Mouse (Mus musculus) kidney, adult 2 months (tissue): ENCODE results near the gene Atat1. TPM values are rescaled to one million over a fixed set of nuclear protein-coding genes. Genes with fewer than 3 reads are reported as not detected.
"Not testable (repeated sequence)": the region's sequence is repeated elsewhere in the genome, so short reads cannot be mapped to it uniquely, and the experiment has no call there.

Source experiments
- DNase-seq: peaks from one replicate; pipeline ENCODE4 v3.0.0; 2021
- H3K27ac ChIP-seq: fragments of 200-500 bp; 2 replicates; pipeline ENCODE4 v1.5.1; 2012; ENCODE audit warnings: low read depth, low read length, control low read depth, inconsistent platforms; ENCODE audit not compliant: insufficient read depth
- H3K27me3 ChIP-seq: fragments of 200-500 bp; replicated peaks from 2 replicates; pipeline ENCODE4 v1.6.1; 2012; ENCODE audit warnings: mild to moderate bottlenecking, moderate library complexity, low read length, inconsistent platforms; ENCODE audit not compliant: control insufficient read depth, insufficient read depth
- H3K36me3 ChIP-seq: fragments of 200-500 bp; 2 replicates; pipeline ENCODE4 v1.6.1; 2012; ENCODE audit warnings: mild to moderate bottlenecking, moderate library complexity, low read length, inconsistent platforms; ENCODE audit not compliant: control insufficient read depth, insufficient read depth
- H3K4me1 ChIP-seq: fragments of 200-500 bp; 2 replicates; pipeline ENCODE4 v1.6.1; 2011; ENCODE audit warnings: low read length; ENCODE audit not compliant: control insufficient read depth, insufficient read depth
- H3K4me3 ChIP-seq: fragments of 200-500 bp; 2 replicates; pipeline ENCODE4 v1.5.1; 2011; ENCODE audit warnings: mild to moderate bottlenecking, low read depth, low read length, control low read depth; ENCODE audit not compliant: insufficient read depth
- CTCF ChIP-seq: fragments of 200-500 bp; conservative IDR thresholded peaks from 2 replicates; pipeline ENCODE4 v1.5.1; 2011; ENCODE audit warnings: low read depth, mild to moderate bottlenecking, control low read depth, low read length, moderate library complexity, mixed read lengths; ENCODE audit not compliant: insufficient read depth, insufficient read length
- POLR2A ChIP-seq: fragments of 200-500 bp; IDR thresholded peaks from one replicate; pipeline ENCODE4 v1.6.1; 2011; ENCODE audit warnings: low read depth, low read length, control low read depth
- WGBS: fragments of 180-500 bp; shearing (Covaris S2); methylation state at CpG from one replicate; pipeline ENCODE4 v1.1.7; 2018; 5-methylcytosine and 5-hydroxymethylcytosine counted together
- polyA plus RNA-seq: library from polyadenylated mRNA; depleted of rRNA; stranded (reverse); fragments of >200 nt; gene quantifications from 2 replicates; pipeline ENCODE4 v1.2.3, GENCODE M21; 2012

Gene Atat1
- polyA plus RNA-seq, 1 experiment, result 42.9 TPM

DNA sequence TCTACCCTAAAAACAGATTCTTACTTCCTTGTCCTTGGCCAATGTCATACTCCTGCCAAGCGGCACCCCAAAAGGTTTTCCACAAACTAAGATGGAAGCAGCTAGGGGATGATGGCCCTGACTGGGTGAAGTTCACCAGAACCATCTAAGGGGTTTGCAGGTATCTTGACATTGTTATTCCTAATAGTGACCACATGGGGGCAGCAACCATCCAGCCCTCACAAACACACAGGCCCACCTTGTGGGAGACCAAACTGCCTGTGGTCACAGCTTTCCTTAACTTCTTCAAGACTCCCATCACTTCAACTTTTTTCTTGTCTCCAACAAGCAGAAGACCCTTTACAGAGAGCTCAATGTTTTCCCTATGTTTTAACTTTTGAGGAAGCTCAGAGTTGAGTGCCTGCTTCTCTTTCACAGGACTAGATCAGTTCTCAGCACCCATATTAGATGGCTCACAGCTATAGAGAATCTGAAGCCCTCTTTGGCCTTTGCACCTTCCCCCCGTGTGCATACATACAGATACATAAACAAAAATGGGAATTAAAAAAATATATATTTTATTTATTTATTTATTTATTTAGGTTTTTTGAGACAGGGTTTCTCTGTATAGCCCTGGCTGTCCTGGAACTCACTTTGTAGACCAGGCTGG, 27.9 kb upstream of the Atat1 start:
- Histone ChIP-seq H3K27me3 (no peaks in the 10 kb centered on the region), H3K36me3 (no peaks in the 10 kb centered on the region), H3K27ac (no peak overlapping the region), H3K4me1 (no peaks in the 10 kb centered on the region), H3K4me3 (no peak overlapping the region)
- WGBS, result 32% methylated on average over 2 of the region's 2 CpGs
- peak; percentile 92 for TF ChIP-seq CTCF
- TF ChIP-seq POLR2A, result no peak
- peak; percentile 58 for DNase-seq

DNA sequence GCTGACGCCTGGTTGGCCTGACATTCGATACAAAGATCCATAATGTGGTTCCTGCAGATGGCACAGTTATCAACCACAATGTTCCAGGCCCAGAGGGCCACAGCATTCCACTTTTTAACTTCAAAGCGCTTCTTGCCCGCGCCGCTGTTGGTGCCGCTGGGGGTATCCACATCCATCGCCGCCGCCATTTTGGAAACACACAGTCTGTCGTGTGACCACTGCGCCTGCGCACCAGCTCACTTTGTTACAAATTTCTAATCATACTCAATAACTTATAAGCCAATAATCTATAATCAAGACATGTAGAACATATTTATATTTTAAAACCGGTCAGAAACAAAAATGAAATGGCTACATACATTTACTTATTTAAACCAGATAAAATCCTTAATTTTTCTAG, 25.9 kb upstream of the Atat1 start:
- WGBS, result 87% methylated on average over 14 of the region's 14 CpGs
- DNase-seq, H3K36me3 ChIP-seq, H3K4me1 ChIP-seq, H3K27me3 ChIP-seq, H3K27ac ChIP-seq, H3K4me3 ChIP-seq: not testable (repeated sequence)

DNA sequence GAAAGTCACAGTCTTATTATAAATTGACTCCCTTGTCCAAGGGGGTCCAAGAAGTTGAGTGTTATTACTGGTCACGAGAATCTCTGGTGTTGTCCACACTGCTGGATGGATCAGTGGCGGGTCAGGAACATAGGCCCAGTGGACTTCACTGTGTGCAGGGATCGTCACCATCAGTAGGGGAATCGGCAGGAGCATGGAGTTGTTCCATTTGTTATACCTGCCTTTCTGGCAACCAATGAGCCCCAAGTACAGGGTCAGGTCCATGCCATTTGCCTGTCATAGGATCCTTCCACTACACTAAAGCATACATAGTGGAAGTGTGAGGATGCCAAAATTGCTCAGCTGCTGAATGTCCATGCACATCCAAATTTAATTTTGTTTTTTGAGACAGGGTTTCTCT, 22.7 kb upstream of the Atat1 start:
- Histone ChIP-seq H3K27me3 (no peaks in the 10 kb centered on the region), H3K4me1 (no peaks in the 10 kb centered on the region), H3K36me3 (peaks cover 7% of the 10 kb centered on the region; the same call in 1 of the 2 replicates), H3K4me3 (no peak overlapping the region), H3K27ac (no peak overlapping the region)
- WGBS, result 83% methylated on average over 4 of the region's 4 CpGs
- DNase-seq, result no peak
- no peak for TF ChIP-seq CTCF
- no peak for TF ChIP-seq POLR2A

DNA sequence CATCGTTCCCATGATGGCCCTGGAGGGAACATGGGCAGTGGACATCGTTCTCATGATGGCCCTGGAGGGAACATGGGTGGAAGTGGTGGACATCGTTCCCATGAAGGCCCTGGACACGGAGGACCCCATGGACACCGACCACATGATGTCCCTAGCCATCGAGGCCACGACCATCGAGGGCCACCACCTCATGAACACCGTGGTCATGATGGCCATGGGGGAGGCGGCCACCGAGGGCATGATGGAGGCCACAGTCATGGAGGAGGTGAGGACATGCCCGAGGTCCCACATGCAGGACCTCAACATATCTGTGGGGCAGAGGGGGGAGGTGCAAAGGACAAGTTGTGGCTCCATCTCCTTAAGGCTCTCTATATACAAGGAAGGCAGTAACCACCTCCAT, 20.8 kb upstream of the Atat1 start:
- 91% methylated on average over 12 of the region's 12 CpGs for WGBS
- Histone ChIP-seq H3K27me3 (no peaks in the 10 kb centered on the region), H3K27ac (no peak overlapping the region), H3K36me3 (peaks cover 14% of the 10 kb centered on the region), H3K4me1 (no peaks in the 10 kb centered on the region), H3K4me3 (no peak overlapping the region)
- TF ChIP-seq CTCF (no peak), POLR2A (no peak)
- no peak for DNase-seq

- Histone ChIP-seq H3K27me3 (no peaks in the 10 kb centered on the region), H3K36me3 (peaks cover 14% of the 10 kb centered on the region), H3K4me3 (no peak overlapping the region), H3K4me1 (no peaks in the 10 kb centered on the region), H3K27ac (no peak overlapping the region)
- DNase-seq, result no peak
- 100% methylated on average over 2 of the region's 2 CpGs for WGBS
- no peak for TF ChIP-seq CTCF
- no peak for TF ChIP-seq POLR2A
Observed at GRCm38 (mm10) chr17:35929534-35929933, 19.7 kb upstream of the Atat1 start.

DNA sequence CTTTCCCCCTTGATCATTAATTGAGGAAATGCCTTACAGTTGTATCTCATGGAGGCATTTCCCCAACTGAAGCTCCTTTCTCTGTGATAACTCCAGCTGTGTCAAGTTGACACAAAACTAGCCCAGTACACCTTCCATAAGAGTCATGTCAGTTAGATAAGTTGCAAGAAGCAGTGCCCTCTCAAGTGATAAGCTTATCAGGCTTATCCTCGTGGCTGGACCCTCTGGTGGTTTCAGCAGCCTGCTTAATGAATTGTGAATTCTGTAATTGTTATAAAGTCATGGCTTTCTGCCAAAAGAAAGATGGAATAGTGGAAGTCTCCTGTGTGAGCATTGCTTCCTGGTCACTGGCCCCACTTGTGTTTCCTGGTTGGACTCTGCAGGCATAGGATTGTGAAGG, 17.6 kb upstream of the Atat1 start:
- H3K4me1 ChIP-seq, result peaks cover 5% of the 10 kb centered on the region; the same call in 1 of the 2 replicates
- peaks cover 14% of the 10 kb centered on the region for H3K36me3 ChIP-seq
- H3K27ac ChIP-seq, result no peak overlapping the region
- H3K27me3 ChIP-seq, result no peaks in the 10 kb centered on the region
- 54% methylated on average over 1 of the region's 1 CpGs for WGBS
- no peak for TF ChIP-seq CTCF
- no peak for TF ChIP-seq POLR2A
- no peak for DNase-seq
- no peak overlapping the region for H3K4me3 ChIP-seq

DNA sequence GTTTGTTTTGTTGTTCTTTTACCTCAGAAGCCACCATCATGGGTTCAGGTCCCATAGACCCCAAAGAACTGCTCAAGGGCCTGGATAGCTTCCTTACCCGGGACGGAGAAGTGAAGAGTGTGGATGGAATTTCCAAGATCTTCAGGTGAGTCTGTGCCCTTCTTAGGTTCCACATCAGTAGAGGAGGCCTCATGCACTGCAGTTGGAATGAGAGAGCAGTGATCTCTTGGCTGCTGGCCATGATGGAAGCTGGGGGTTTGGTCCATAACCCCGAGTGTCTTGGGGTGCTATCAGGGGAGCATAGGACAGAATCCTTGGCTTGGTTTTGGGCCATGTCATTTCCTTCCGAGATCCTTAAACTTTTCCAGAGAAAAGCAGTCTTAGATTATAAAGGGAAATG, 13.4 kb upstream of the Atat1 start:
- no peak overlapping the region; the same call in 1 of the 2 replicates for H3K27ac ChIP-seq
- 58% methylated on average over 4 of the region's 4 CpGs for WGBS
- peaks cover 28% of the 10 kb centered on the region; the same call in 1 of the 2 replicates for H3K4me1 ChIP-seq
- H3K4me3 ChIP-seq, result no peak overlapping the region
- H3K27me3 ChIP-seq, result no peaks in the 10 kb centered on the region
- peaks cover 7% of the 10 kb centered on the region for H3K36me3 ChIP-seq
- peak; percentile 27 for DNase-seq
- no peak for TF ChIP-seq CTCF
- no peak for TF ChIP-seq POLR2A
